Mouse (Mus musculus) liver, embryonic 16.5 days (tissue): ENCODE measurements around the gene Ccdc38. TPM values are rescaled to one million over a fixed set of nuclear protein-coding genes. Genes with fewer than 3 reads are reported as not detected.

Experiments
- ATAC-seq: fragments of 200-750 bp; cut with Nextera tagmentation; 2 replicates; pipeline ENCODE4 v1.8.0; 2017; ENCODE audit warnings: low read depth, mild to moderate bottlenecking, moderate number of reproducible peaks, moderate library complexity
- H3K27ac ChIP-seq: fragments of 300-500 bp; sonication (generic); 2 replicates; pipeline ENCODE4 v1.5.1; 2014; ENCODE audit warnings: mild to moderate bottlenecking, low read length
- H3K27me3 ChIP-seq: fragments of 300-500 bp; sonication (generic); 2 replicates; pipeline ENCODE4 v1.6.1; 2014; ENCODE audit warnings: low read depth, low read length, mixed read lengths; ENCODE audit not compliant: control insufficient read depth, insufficient read depth
- H3K36me3 ChIP-seq: fragments of 300-500 bp; sonication (generic); 2 replicates; pipeline ENCODE4 v1.6.1; 2014; ENCODE audit warnings: mild to moderate bottlenecking; ENCODE audit not compliant: control insufficient read depth, insufficient read depth
- H3K4me1 ChIP-seq: fragments of 300-500 bp; sonication (generic); 2 replicates; pipeline ENCODE4 v1.6.1; 2014; ENCODE audit warnings: low read depth, low read length, mixed read lengths; ENCODE audit not compliant: control insufficient read depth
- H3K4me2 ChIP-seq: fragments of 300-500 bp; sonication (generic); 2 replicates; pipeline ENCODE4 v1.6.1; 2014; ENCODE audit warnings: low read depth, low read length, mixed read lengths
- H3K4me3 ChIP-seq: fragments of 300-500 bp; sonication (generic); 2 replicates; pipeline ENCODE4 v1.5.1; 2014; ENCODE audit warnings: low read depth, mild to moderate bottlenecking, low read length
- H3K9ac ChIP-seq: fragments of 300-500 bp; sonication (generic); 2 replicates; pipeline ENCODE4 v1.6.1; 2014; ENCODE audit warnings: low read depth, low read length
- H3K9me3 ChIP-seq: fragments of 300-500 bp; sonication (generic); replicated peaks from 2 replicates; pipeline ENCODE4 v1.6.1; 2016; ENCODE audit warnings: low read length; ENCODE audit not compliant: control insufficient read depth
- WGBS: fragments of 180-500 bp; shearing (Covaris S2); extraction: QIAGEN DNeasy Blood & Tissue Kit; methylation state at CpG from one replicate; pipeline ENCODE4 v1.1.7; 2014; ENCODE audit not compliant: insufficient replicate concordance; 5-methylcytosine and 5-hydroxymethylcytosine counted together
- polyA plus RNA-seq: library from polyadenylated mRNA; unstranded; fragments of >200 nt; fragmentation: Nextera tagmentation; extraction: Ambion mirVana; gene quantifications from 2 replicates; pipeline ENCODE4 v1.2.1, GENCODE M21; 2015

Ccdc38 gene
- polyA plus RNA-seq, 1 experiment from 2014 or later, result 0.04 TPM

- no peaks in the 10 kb centered on the region for H3K36me3 ChIP-seq
- ATAC-seq, result no peak
- WGBS, result 43% methylated on average over 14 of the region's 14 CpGs
Measured at GRCm38 (mm10) chr10:93564518-93565090, 24.2 kb downstream of the Ccdc38 start.

GRCm38 (mm10) chr10:93567066-93567465 lies 26.6 kb downstream of the Ccdc38 start:
- H3K27ac ChIP-seq, result no peak overlapping the region
- H3K9ac ChIP-seq, result no peak overlapping the region
- no peak overlapping the region for H3K4me2 ChIP-seq
- WGBS, result 74% methylated on average over 10 of the region's 10 CpGs
- no peak for ATAC-seq
- H3K27me3 ChIP-seq, result no peaks in the 10 kb centered on the region
- no peaks in the 10 kb centered on the region for H3K36me3 ChIP-seq
- H3K4me1 ChIP-seq, result no peaks in the 10 kb centered on the region
- H3K4me3 ChIP-seq, result no peak overlapping the region
- no peaks in the 10 kb centered on the region for H3K9me3 ChIP-seq

More at GRCm38 (mm10) chr10:93564518-93565090, 24.2 kb downstream of the Ccdc38 start:
- no peak overlapping the region for H3K27ac ChIP-seq
- H3K9ac ChIP-seq, result no peak overlapping the region
- no peaks in the 10 kb centered on the region for H3K9me3 ChIP-seq
- H3K4me1 ChIP-seq, result no peaks in the 10 kb centered on the region
- H3K27me3 ChIP-seq, result no peaks in the 10 kb centered on the region
- no peak overlapping the region for H3K4me2 ChIP-seq
- no peak overlapping the region for H3K4me3 ChIP-seq

GRCm38 (mm10) chr10:93567841-93568566 lies 27.6 kb downstream of the Ccdc38 start:
- no peak overlapping the region for H3K9ac ChIP-seq
- H3K9me3 ChIP-seq, result no peaks in the 10 kb centered on the region
- H3K27me3 ChIP-seq, result no peaks in the 10 kb centered on the region
- H3K4me3 ChIP-seq, result no peak overlapping the region
- ATAC-seq, result no peak
- WGBS, result 78% methylated on average over 11 of the region's 11 CpGs
- no peaks in the 10 kb centered on the region for H3K4me1 ChIP-seq
- no peak overlapping the region for H3K4me2 ChIP-seq
- H3K36me3 ChIP-seq, result no peaks in the 10 kb centered on the region
- H3K27ac ChIP-seq, result no peak overlapping the region

DNA sequence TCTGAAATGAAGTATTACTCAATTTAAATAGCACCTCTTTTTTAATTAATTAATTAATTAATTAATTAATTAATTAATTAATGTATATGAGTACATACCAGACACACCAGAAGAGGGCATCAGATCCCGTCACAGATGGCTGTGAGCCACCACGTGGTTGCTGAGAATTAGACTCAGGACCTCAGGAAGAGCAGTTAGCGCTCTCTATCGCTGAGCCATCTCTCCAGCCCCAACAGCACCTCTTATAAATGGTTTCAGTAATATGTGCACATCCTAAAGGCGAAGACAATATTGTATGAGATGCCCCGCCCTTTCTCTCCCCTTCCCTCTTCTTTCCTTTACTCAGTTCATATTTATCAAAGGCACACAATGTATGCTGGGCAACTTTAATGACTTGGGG lies 28.2 kb downstream of the Ccdc38 start:
- Histone ChIP-seq H3K9ac (no peak overlapping the region), H3K4me2 (no peak overlapping the region), H3K4me1 (no peaks in the 10 kb centered on the region), H3K9me3 (no peaks in the 10 kb centered on the region), H3K27me3 (no peaks in the 10 kb centered on the region), H3K4me3 (no peak overlapping the region), H3K36me3 (no peaks in the 10 kb centered on the region), H3K27ac (no peak overlapping the region)
- ATAC-seq, result no peak
- WGBS, result 63% methylated on average over 6 of the region's 6 CpGs

- H3K4me3 ChIP-seq, result no peak overlapping the region
- no peak overlapping the region for H3K9ac ChIP-seq
- H3K4me2 ChIP-seq, result no peak overlapping the region
- H3K27me3 ChIP-seq, result no peaks in the 10 kb centered on the region
- H3K27ac ChIP-seq, result no peak overlapping the region
- no peaks in the 10 kb centered on the region for H3K4me1 ChIP-seq
- no peak for ATAC-seq
- no peaks in the 10 kb centered on the region for H3K36me3 ChIP-seq
- 45% methylated on average over 2 of the region's 2 CpGs for WGBS
- H3K9me3 ChIP-seq, result no peaks in the 10 kb centered on the region
Measured at GRCm38 (mm10) chr10:93572209-93572608, 31.8 kb downstream of the Ccdc38 start.

- H3K36me3 ChIP-seq, result no peaks in the 10 kb centered on the region
- no peaks in the 10 kb centered on the region for H3K27me3 ChIP-seq
- H3K9ac ChIP-seq, result no peak overlapping the region
- H3K4me2 ChIP-seq, result no peak overlapping the region
- H3K9me3 ChIP-seq, result no peaks in the 10 kb centered on the region
- no peak overlapping the region for H3K4me3 ChIP-seq
- 41% methylated on average over 4 of the region's 4 CpGs for WGBS
- H3K4me1 ChIP-seq, result no peaks in the 10 kb centered on the region
- no peak for ATAC-seq
- no peak overlapping the region for H3K27ac ChIP-seq
Measured at GRCm38 (mm10) chr10:93574966-93575365, 34.5 kb downstream of the Ccdc38 start.

DNA sequence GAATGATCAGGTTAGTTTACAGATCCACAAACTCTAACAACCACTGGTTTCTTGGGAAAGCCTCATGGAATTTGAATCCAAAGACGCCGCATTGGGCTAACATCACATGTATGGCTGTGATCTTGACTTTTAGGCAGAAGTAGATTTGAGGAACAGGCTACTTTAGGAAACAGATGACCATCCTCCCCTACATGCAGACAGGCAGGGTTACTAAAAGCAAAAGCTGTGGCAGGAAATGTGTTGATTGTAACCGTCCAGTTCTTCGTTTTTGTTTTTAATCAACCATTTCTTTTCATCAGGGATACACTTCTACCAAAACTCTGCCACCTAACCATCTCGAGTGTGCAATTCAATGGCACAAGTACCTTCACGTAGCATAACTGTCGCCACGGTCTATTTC lies 35.5 kb downstream of the Ccdc38 start:
- Histone ChIP-seq H3K27me3 (no peaks in the 10 kb centered on the region), H3K4me1 (no peaks in the 10 kb centered on the region), H3K27ac (no peak overlapping the region), H3K4me3 (no peak overlapping the region), H3K9ac (no peak overlapping the region), H3K9me3 (no peaks in the 10 kb centered on the region), H3K36me3 (no peaks in the 10 kb centered on the region), H3K4me2 (no peak overlapping the region)
- no peak for ATAC-seq
- WGBS, result 50% methylated on average over 8 of the region's 8 CpGs

DNA sequence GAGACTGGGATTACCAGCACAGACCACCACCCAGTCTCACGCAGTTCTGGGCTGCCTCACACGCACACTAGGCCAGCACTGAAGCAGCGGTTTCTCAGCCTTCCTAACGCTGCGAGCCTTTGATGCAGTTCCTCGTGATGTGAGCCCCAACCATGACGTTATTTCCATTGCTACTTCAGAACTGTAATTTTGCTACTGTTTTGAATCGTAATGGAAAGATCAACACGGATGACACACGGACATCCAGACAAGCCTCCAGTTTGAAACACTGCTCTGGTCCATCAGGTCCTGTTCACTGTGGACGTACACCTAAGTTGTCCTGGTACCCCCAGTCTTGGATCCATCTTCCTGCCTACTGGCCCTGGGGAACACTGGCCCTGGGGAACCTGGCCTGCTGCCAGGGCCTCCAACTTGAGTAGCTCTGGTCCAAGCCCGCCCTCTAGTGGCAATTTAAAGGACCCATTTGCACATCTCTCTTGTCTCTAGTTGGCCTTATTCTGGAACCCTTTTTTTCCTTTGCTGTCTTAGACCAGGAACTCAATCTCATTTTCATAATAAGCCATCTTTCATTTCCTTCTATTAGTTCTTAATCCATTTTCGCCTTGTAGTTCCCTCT lies 36.9 kb downstream of the Ccdc38 start:
- no peak overlapping the region for H3K4me3 ChIP-seq
- H3K36me3 ChIP-seq, result no peaks in the 10 kb centered on the region
- H3K27me3 ChIP-seq, result no peaks in the 10 kb centered on the region
- H3K27ac ChIP-seq, result no peak overlapping the region
- H3K9me3 ChIP-seq, result no peaks in the 10 kb centered on the region
- 58% methylated on average over 13 of the region's 13 CpGs for WGBS
- no peak overlapping the region for H3K4me2 ChIP-seq
- no peak overlapping the region for H3K9ac ChIP-seq
- no peaks in the 10 kb centered on the region for H3K4me1 ChIP-seq
- ATAC-seq, result peak; percentile 19; the same call in 1 of the 2 replicates

DNA sequence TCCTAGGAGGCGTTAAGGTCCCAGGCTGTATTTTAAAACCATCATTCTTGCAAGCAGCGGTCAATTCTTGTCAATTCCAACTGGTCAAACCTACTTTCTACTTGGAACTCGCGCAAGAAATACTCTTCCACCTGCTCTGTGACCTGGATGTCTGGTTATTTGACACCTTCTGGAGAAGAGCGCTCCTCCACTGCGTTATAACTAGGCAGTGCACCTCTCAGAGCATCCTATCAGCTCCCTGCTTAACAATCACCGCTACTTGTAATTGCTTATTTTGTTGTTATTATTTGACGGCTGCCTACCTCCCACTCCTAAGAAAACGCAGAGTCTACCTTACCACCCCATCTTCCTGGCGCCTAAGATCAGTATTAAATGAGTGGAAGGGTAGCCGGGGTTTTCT lies 48.4 kb downstream of the Ccdc38 start:
- ATAC-seq, result no peak
- Histone ChIP-seq H3K4me2 (peak overlapping the region; percentile 93), H3K4me1 (peaks cover 16% of the 10 kb centered on the region), H3K27me3 (no peaks in the 10 kb centered on the region), H3K9ac (peak overlapping the region; percentile 79), H3K4me3 (peak overlapping the region; percentile 87), H3K27ac (peak overlapping the region; percentile 47; the same call in 1 of the 2 replicates), H3K9me3 (no peaks in the 10 kb centered on the region), H3K36me3 (peaks cover 6% of the 10 kb centered on the region)
- WGBS, result 1% methylated on average over 11 of the region's 11 CpGs
